Mouse (Mus musculus): ENCODE data around the gene Egfl6. TPM values are rescaled to one million over a fixed set of nuclear protein-coding genes. Genes with fewer than 3 reads are reported as not detected.
A peak's percentile ranks its signal among the peaks of the same experiment; 100 is the strongest.

Gene Egfl6
- total RNA-seq, 1 experiment, result 1.6 TPM

DNA sequence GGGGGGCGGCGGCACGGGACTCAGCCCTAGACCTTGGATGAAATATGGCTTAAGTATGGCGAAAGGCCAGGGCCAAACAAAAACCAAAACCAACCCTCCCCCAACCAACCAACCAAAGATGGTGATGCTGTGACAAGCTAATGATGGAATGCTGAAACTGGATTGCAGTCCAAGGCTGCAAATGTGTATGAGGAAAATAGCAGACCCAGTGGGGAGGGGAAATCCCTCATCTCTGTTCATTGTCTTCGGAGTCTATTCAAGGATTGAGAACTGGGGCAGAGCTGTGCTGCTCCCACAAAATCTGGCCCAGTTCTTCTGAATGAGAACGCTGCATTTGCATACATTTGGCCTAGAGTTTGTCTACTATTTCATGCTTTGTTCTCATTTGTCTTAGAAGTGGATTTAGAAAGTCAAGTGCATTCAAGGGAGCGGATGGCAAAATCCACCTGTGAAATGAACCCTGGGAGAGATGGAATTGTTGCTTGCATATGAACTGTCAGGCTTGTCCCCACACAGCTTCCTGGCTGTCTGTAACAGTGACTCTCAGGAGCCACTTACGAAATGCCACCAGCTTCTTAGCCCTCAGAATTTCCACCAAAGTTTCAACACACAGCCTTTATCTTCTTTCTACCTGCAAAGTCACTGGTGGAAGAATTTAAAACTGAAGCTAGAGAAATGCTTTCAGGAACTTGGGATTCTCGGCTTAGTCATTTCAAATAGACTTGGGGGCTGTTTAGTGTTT lies 36.2 kb upstream of the Egfl6 start:
- H3K9me3 ChIP-seq (ENCODE audit: control insufficient read depth, insufficient read depth, low read depth, low read length), result no peaks in the 10 kb centered on the region
- no peak overlapping the region for H3K9ac ChIP-seq (ENCODE audit: insufficient read depth, low read depth, low read length, poor library complexity, severe bottlenecking)
- no peaks in the 10 kb centered on the region for H3K36me3 ChIP-seq (ENCODE audit: control insufficient read depth, insufficient read depth, low read length, poor library complexity, severe bottlenecking)
- peaks cover 4 to 15% of the 10 kb centered on the region in 2 experiments; a peak in 2 of 4 replicates for H3K4me1 ChIP-seq (ENCODE audit: control insufficient read depth in 2 of 2, insufficient read depth in 2 of 2, low read length in 2 of 2, poor library complexity in 1 of 2)
- in situ Hi-C loops (cut with MboI; ENCODE audit: low sequenced_read_pairs in 2 of 2, unreplicated experiment in 2 of 2), result no loop called here
- H3K27ac ChIP-seq (ENCODE audit: insufficient read depth, low read depth, low read length, poor library complexity, severe bottlenecking), result peak overlapping the region; percentile 93; the same call in 1 of the 2 replicates
- no peak for TF ChIP-seq MAFK (IDR thresholded peaks at IDR 0.05; ENCODE audit: insufficient read depth, low read depth, low read length)
- no peak for TF ChIP-seq ZNF384 (IDR thresholded peaks at IDR 0.05; ENCODE audit: low read depth, low read length)
- no peak for TF ChIP-seq CHD2 (IDR thresholded peaks at IDR 0.05; ENCODE audit: low read depth, low read length)
- no peak for TF ChIP-seq ZC3H11A (IDR thresholded peaks at IDR 0.05; ENCODE audit: borderline replicate concordance, low read depth, low read length)
- TF ChIP-seq HCFC1 (IDR thresholded peaks at IDR 0.05; ENCODE audit: borderline replicate concordance, insufficient read depth, low read length), result no peak
- H3K4me3 ChIP-seq (ENCODE audit: insufficient read depth in 1 of 2, low read depth in 1 of 2, low read length in 2 of 2, poor library complexity in 1 of 2, severe bottlenecking in 1 of 2), result no peak overlapping the region
- no peak for DNase-seq (ENCODE audit: low read depth, low spot score)

DNA sequence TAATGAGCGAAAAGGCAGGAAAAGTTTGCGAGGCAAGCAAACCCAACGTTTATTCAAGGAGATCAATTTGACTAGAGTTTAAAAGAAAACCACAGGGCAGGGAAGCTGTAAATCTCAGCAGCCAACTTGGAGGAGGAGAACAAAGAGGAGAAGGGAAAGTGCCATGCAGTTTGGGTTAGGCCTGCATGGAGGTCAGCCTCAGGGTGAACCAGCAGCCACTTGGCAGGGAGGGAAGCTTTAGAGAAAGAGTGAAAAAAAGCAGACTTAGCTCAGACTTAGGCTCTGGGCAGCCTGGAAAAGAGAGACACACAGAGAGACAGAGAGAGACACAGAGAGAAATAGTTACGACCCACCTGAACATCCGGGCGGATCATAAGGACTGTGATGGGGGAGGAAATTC lies 35.4 kb upstream of the Egfl6 start:
- in situ Hi-C loops (cut with MboI; ENCODE audit: low sequenced_read_pairs in 2 of 2, unreplicated experiment in 2 of 2), result no loop called here
- peak overlapping the region in 1 of 2 experiments; percentile 24; a peak in 1 of 4 replicates for H3K4me3 ChIP-seq (ENCODE audit: insufficient read depth in 1 of 2, low read depth in 1 of 2, low read length in 2 of 2, poor library complexity in 1 of 2, severe bottlenecking in 1 of 2)
- peaks cover 4 to 11% of the 10 kb centered on the region in 2 experiments; a peak in 2 of 4 replicates for H3K4me1 ChIP-seq (ENCODE audit: control insufficient read depth in 2 of 2, insufficient read depth in 2 of 2, low read length in 2 of 2, poor library complexity in 1 of 2)
- peak overlapping the region; percentile 47 for H3K9ac ChIP-seq (ENCODE audit: insufficient read depth, low read depth, low read length, poor library complexity, severe bottlenecking)
- TF ChIP-seq ZNF384 (IDR thresholded peaks at IDR 0.05; ENCODE audit: low read depth, low read length), result no peak
- TF ChIP-seq MAFK (IDR thresholded peaks at IDR 0.05; ENCODE audit: insufficient read depth, low read depth, low read length), result no peak
- TF ChIP-seq CHD2 (IDR thresholded peaks at IDR 0.05; ENCODE audit: low read depth, low read length), result no peak
- TF ChIP-seq HCFC1 (IDR thresholded peaks at IDR 0.05; ENCODE audit: borderline replicate concordance, insufficient read depth, low read length), result no peak
- TF ChIP-seq ZC3H11A (IDR thresholded peaks at IDR 0.05; ENCODE audit: borderline replicate concordance, low read depth, low read length), result no peak
- no peaks in the 10 kb centered on the region for H3K36me3 ChIP-seq (ENCODE audit: control insufficient read depth, insufficient read depth, low read length, poor library complexity, severe bottlenecking)
- no peak for DNase-seq (ENCODE audit: low read depth, low spot score)
- peak overlapping the region; percentile 93 for H3K27ac ChIP-seq (ENCODE audit: insufficient read depth, low read depth, low read length, poor library complexity, severe bottlenecking)
- no peaks in the 10 kb centered on the region for H3K9me3 ChIP-seq (ENCODE audit: control insufficient read depth, insufficient read depth, low read depth, low read length)

DNA sequence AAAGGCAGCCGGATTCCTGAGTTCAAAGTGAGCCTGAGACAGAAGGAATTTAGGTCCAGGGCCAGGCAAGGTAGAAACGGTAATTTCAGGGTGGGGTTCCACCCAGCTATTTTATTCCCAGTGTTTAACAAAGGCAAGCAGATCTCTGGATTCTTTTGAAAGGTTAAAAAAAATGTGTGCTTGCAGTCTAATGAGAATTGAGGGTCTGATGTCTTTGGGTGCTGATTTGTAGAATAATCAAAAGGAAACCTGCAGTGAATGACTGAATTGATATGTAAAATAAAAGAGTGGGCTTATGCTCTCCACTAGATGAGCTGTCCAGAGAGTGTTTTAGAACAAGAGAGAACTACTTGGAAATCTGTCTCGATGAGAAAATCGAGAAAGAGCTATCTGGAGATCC lies 33.6 kb upstream of the Egfl6 start:
- H3K36me3 ChIP-seq (ENCODE audit: control insufficient read depth, insufficient read depth, low read length, poor library complexity, severe bottlenecking), result no peaks in the 10 kb centered on the region
- no peak for TF ChIP-seq HCFC1 (IDR thresholded peaks at IDR 0.05; ENCODE audit: borderline replicate concordance, insufficient read depth, low read length)
- TF ChIP-seq ZNF384 (IDR thresholded peaks at IDR 0.05; ENCODE audit: low read depth, low read length), result peak; percentile 79
- no peak for TF ChIP-seq MAFK (IDR thresholded peaks at IDR 0.05; ENCODE audit: insufficient read depth, low read depth, low read length)
- in situ Hi-C loops (cut with MboI; ENCODE audit: low sequenced_read_pairs in 2 of 2, unreplicated experiment in 2 of 2), result no loop called here

DNA sequence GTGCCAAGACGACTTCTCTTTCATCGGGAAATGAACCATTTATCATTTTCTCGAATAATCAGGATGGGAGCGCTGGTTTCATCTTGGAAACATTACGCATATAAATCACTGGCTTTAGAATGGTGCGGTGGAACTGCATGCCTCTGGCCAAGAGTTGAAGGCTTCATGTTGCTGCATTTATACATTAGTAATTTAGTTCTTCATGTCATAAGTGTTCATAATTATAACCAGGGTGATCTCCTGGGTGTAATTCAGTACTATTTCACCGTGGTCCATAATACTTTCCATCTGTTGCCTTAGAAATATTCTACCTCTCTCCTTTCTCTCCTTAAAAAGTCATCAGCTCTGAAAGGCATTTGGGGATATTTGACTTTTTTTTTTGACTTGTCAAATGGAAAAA lies 29.7 kb upstream of the Egfl6 start:
- Histone ChIP-seq H3K36me3 (ENCODE audit: control insufficient read depth, insufficient read depth, low read length, poor library complexity, severe bottlenecking) (no peaks in the 10 kb centered on the region), H3K4me1 (ENCODE audit: control insufficient read depth in 2 of 2, insufficient read depth in 2 of 2, low read length in 2 of 2, poor library complexity in 1 of 2) (peaks cover 2 to 3% of the 10 kb centered on the region in 2 experiments; a peak in 1 of 4 replicates), H3K4me3 (ENCODE audit: insufficient read depth in 1 of 2, low read depth in 1 of 2, low read length in 2 of 2, poor library complexity in 1 of 2, severe bottlenecking in 1 of 2) (no peak overlapping the region), H3K9ac (ENCODE audit: insufficient read depth, low read depth, low read length, poor library complexity, severe bottlenecking) (no peak overlapping the region), H3K9me3 (ENCODE audit: control insufficient read depth, insufficient read depth, low read depth, low read length) (no peaks in the 10 kb centered on the region), H3K27ac (ENCODE audit: insufficient read depth, low read depth, low read length, poor library complexity, severe bottlenecking) (no peak overlapping the region)
- in situ Hi-C loops (cut with MboI; ENCODE audit: low sequenced_read_pairs in 2 of 2, unreplicated experiment in 2 of 2), result no loop called here
- TF ChIP-seq HCFC1 (IDR thresholded peaks at IDR 0.05; ENCODE audit: borderline replicate concordance, insufficient read depth, low read length), result no peak
- no peak for DNase-seq (ENCODE audit: low read depth, low spot score)

More for the DNA sequence above, 33.6 kb upstream of the Egfl6 start:
- DNase-seq (ENCODE audit: low read depth, low spot score), result no peak
- H3K9ac ChIP-seq (ENCODE audit: insufficient read depth, low read depth, low read length, poor library complexity, severe bottlenecking), result no peak overlapping the region
- peak overlapping the region; percentile 93; the same call in 1 of the 2 replicates for H3K27ac ChIP-seq (ENCODE audit: insufficient read depth, low read depth, low read length, poor library complexity, severe bottlenecking)
- H3K4me3 ChIP-seq (ENCODE audit: insufficient read depth in 1 of 2, low read depth in 1 of 2, low read length in 2 of 2, poor library complexity in 1 of 2, severe bottlenecking in 1 of 2), result no peak overlapping the region
- peaks cover 4 to 11% of the 10 kb centered on the region in 2 experiments; a peak in 2 of 4 replicates for H3K4me1 ChIP-seq (ENCODE audit: control insufficient read depth in 2 of 2, insufficient read depth in 2 of 2, low read length in 2 of 2, poor library complexity in 1 of 2)
- no peaks in the 10 kb centered on the region for H3K9me3 ChIP-seq (ENCODE audit: control insufficient read depth, insufficient read depth, low read depth, low read length)

DNA sequence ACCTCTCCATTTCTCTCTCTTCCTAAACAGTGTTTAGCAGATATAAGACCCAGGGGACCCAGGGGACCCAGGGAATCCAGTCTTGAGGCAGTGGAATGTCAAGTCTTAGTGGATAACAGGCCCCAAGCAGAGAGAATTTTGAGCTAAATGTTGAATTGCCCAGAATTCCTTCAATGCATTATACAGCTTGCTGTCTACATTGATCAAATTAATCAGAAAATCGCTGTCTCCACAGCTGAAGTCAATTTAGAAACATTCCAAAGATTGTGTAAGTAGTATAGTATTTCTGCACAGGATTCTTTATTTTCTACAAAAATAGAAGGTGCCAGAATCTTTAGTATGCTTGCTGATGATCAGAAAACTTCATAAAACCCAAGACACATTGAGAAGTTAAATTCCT lies 9.4 kb downstream of the Egfl6 start:
- Histone ChIP-seq H3K4me1 (ENCODE audit: control insufficient read depth in 2 of 2, insufficient read depth in 2 of 2, low read length in 2 of 2, poor library complexity in 1 of 2) (no peaks in the 10 kb centered on the region), H3K9me3 (ENCODE audit: control insufficient read depth, insufficient read depth, low read depth, low read length) (no peaks in the 10 kb centered on the region), H3K4me3 (ENCODE audit: insufficient read depth in 1 of 2, low read depth in 1 of 2, low read length in 2 of 2, poor library complexity in 1 of 2, severe bottlenecking in 1 of 2) (no peak overlapping the region), H3K36me3 (ENCODE audit: control insufficient read depth, insufficient read depth, low read length, poor library complexity, severe bottlenecking) (no peaks in the 10 kb centered on the region), H3K27ac (ENCODE audit: insufficient read depth, low read depth, low read length, poor library complexity, severe bottlenecking) (no peak overlapping the region), H3K9ac (ENCODE audit: insufficient read depth, low read depth, low read length, poor library complexity, severe bottlenecking) (no peak overlapping the region)
- TF ChIP-seq ZC3H11A (IDR thresholded peaks at IDR 0.05; ENCODE audit: borderline replicate concordance, low read depth, low read length) (no peak), ZNF384 (IDR thresholded peaks at IDR 0.05; ENCODE audit: low read depth, low read length) (no peak)
- DNase-seq (ENCODE audit: low read depth, low spot score), result no peak
- in situ Hi-C loops (cut with MboI; ENCODE audit: low sequenced_read_pairs in 2 of 2, unreplicated experiment in 2 of 2), result no loop called here

Measured in ES-E14 (cell line).